Mouse (Mus musculus): Measurements from ENCODE around the gene Trp53tg5. TPM values are rescaled to one million over a fixed set of nuclear protein-coding genes. Genes with fewer than 3 reads are reported as not detected.

Trp53tg5 gene
- polyA plus RNA-seq, 1 experiment = not detected

DNA sequence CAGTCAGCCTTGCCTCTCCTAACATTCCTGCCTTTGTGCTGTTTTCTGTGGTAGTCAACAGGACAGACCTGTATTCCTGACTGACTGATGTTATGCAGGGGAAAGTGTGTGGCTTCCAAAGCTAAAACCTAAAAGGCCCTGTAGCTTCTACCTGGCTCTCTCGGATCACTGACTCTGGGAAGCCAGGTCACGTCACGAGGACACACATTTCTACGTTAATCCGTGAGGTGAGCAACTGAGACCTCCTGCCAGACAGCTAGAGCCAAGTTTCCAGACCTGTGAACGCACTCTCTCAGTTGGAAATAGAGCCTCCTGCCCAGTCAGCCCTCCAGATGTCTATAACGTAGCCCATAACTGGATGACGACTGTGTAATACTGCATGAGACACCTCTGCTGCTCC, 51.5 kb downstream of the Trp53tg5 start:
- H3K4me3 ChIP-seq (replicated peaks; ENCODE audit: extremely low read depth, low read depth, low read length) = no peak overlapping the region
- peaks cover 7% of the 10 kb centered on the region for H3K4me1 ChIP-seq (ENCODE audit: control insufficient read depth, insufficient read depth, low read length)
- no peak for DNase-seq
- TF ChIP-seq POLR2A (IDR thresholded peaks at IDR 0.05; ENCODE audit: borderline replicate concordance, extremely low read depth, low read depth, low read length) = no peak
- TF ChIP-seq CTCF (IDR thresholded peaks at IDR 0.05; ENCODE audit: insufficient read depth, low read length) = no peak
- WGBS = 82% methylated on average over 8 of the region's 8 CpGs

DNA sequence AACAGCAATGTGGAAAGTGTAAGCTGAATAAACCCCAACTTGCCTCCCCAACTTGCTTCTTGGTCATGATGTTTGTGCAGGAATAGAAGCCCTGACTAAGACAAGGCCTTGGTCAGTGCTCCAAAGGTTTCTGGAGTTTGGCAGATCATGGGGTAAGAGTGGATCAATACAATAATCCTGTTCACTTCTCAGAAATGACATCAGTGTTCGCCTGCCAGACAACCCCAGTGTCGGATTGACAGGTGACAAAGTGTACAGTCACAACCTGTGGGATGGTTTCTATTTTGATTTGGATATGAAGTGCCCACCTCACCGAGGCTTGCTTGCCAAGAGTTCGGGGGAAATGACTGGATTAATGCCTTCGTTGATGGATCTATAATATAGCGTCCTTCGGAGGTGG, 52.2 kb downstream of the Trp53tg5 start:
- Histone ChIP-seq H3K4me1 (ENCODE audit: control insufficient read depth, insufficient read depth, low read length) (peaks cover 7% of the 10 kb centered on the region), H3K4me3 (replicated peaks; ENCODE audit: extremely low read depth, low read depth, low read length) (no peak overlapping the region)
- 84% methylated on average over 7 of the region's 7 CpGs for WGBS
- DNase-seq = no peak
- TF ChIP-seq POLR2A (IDR thresholded peaks at IDR 0.05; ENCODE audit: borderline replicate concordance, extremely low read depth, low read depth, low read length) = no peak
- no peak for TF ChIP-seq CTCF (IDR thresholded peaks at IDR 0.05; ENCODE audit: insufficient read depth, low read length)

Other genes starting within 250 kb of the Trp53tg5 start
- not detected in 2 replicates for gene Svs2, start 235.3 kb downstream of the Trp53tg5 start, polyA plus RNA-seq (2012; rRNA removed)
- gene Svs3b, start 217.1 kb downstream of the Trp53tg5 start, polyA plus RNA-seq (2012; rRNA removed) = not detected in 2 replicates
- not detected in 2 replicates for gene Svs4, start 195.3 kb downstream of the Trp53tg5 start, polyA plus RNA-seq (2012; rRNA removed)
- gene Svs3a, start 184.5 kb downstream of the Trp53tg5 start, polyA plus RNA-seq (2012; rRNA removed) = not detected in 2 replicates
- not detected in 2 replicates for gene Svs6, start 157.0 kb downstream of the Trp53tg5 start, polyA plus RNA-seq (2012; rRNA removed)
- gene Svs5, start 141.0 kb downstream of the Trp53tg5 start, polyA plus RNA-seq (2012; rRNA removed) = not detected in 2 replicates
- 64.8 and 662 TPM in 2 replicates for gene Slpi, start 84.6 kb downstream of the Trp53tg5 start, polyA plus RNA-seq (2012; rRNA removed)
- gene Rbpjl, start 70.6 kb downstream of the Trp53tg5 start, polyA plus RNA-seq (2012; rRNA removed) = 86.8 and 101 TPM in 2 replicates
- 78.0 and 80.1 TPM in 2 replicates for gene Matn4, start 68.6 kb downstream of the Trp53tg5 start, polyA plus RNA-seq (2012; rRNA removed)
- 75.1 and 91.1 TPM in 2 replicates for gene Sdc4, start 29.8 kb downstream of the Trp53tg5 start, polyA plus RNA-seq (2012; rRNA removed)
- 89.8 and 133 TPM in 2 replicates for gene Sys1, start 16.8 kb downstream of the Trp53tg5 start, polyA plus RNA-seq (2012; rRNA removed)
- 47.7 and 52.2 TPM in 2 replicates for gene Gm20458, start 12.8 kb downstream of the Trp53tg5 start, polyA plus RNA-seq (2012; rRNA removed)
- 52.6 and 72.9 TPM in 2 replicates for gene Dbndd2, start 12.4 kb upstream of the Trp53tg5 start, polyA plus RNA-seq (2012; rRNA removed)
- 93.8 and 104 TPM in 2 replicates for gene Pigt, start 23.8 kb upstream of the Trp53tg5 start, polyA plus RNA-seq (2012; rRNA removed)
- gene Wfdc2, start 88.7 kb upstream of the Trp53tg5 start, polyA plus RNA-seq (2012; rRNA removed) = 1,286 and 1,630 TPM in 2 replicates
- gene Spint3, start 99.7 kb upstream of the Trp53tg5 start, polyA plus RNA-seq (2012; rRNA removed) = not detected in 2 replicates
- 2.3 and 2.4 TPM in 2 replicates for gene Wfdc6a, start 111.7 kb upstream of the Trp53tg5 start, polyA plus RNA-seq (2012; rRNA removed)
- gene Eppin, start 119.9 kb upstream of the Trp53tg5 start, polyA plus RNA-seq (2012; rRNA removed) = 0.27 and 0.65 TPM in 2 replicates
- 1.3 and 1.9 TPM in 2 replicates for gene Wfdc6b, start 139.8 kb upstream of the Trp53tg5 start, polyA plus RNA-seq (2012; rRNA removed)
- gene Wfdc8, start 139.9 kb upstream of the Trp53tg5 start, polyA plus RNA-seq (2012; rRNA removed) = 5.3 and 8.5 TPM in 2 replicates
- 0.97 and 1.9 TPM in 2 replicates for gene Wfdc16, start 165.1 kb upstream of the Trp53tg5 start, polyA plus RNA-seq (2012; rRNA removed)
- 7.9 and 10.9 TPM in 2 replicates for gene Wfdc10, start 182.3 kb upstream of the Trp53tg5 start, polyA plus RNA-seq (2012; rRNA removed)
- not detected in 2 replicates for gene Wfdc9, start 182.9 kb upstream of the Trp53tg5 start, polyA plus RNA-seq (2012; rRNA removed)
- gene Wfdc11, start 200.4 kb upstream of the Trp53tg5 start, polyA plus RNA-seq (2012; rRNA removed) = not detected in 2 replicates
- 0.98 and 1.3 TPM in 2 replicates for gene Wfdc13, start 211.4 kb upstream of the Trp53tg5 start, polyA plus RNA-seq (2012; rRNA removed)
- gene Spint4, start 224.8 kb upstream of the Trp53tg5 start, polyA plus RNA-seq (2012; rRNA removed) = not detected in 2 replicates
- not detected in 2 replicates for gene Spint5, start 241.6 kb upstream of the Trp53tg5 start, polyA plus RNA-seq (2012; rRNA removed)